Mouse (Mus musculus) forebrain, embryonic 13.5 days (tissue): ENCODE data around the gene Dusp5. TPM values are rescaled to one million over a fixed set of nuclear protein-coding genes. Genes with fewer than 3 reads are reported as not detected.
"Not testable (repeated sequence)": the region's sequence is repeated elsewhere in the genome, so short reads cannot be mapped to it uniquely, and the experiment has no call there.

Experiments
- ATAC-seq: fragments of 200-750 bp; cut with Nextera tagmentation; 2 replicates; pipeline ENCODE4 v1.8.0; 2017
- H3K27ac ChIP-seq: fragments of 300-500 bp; sonication (generic); 2 replicates; pipeline ENCODE4 v1.5.1; 2015; ENCODE audit warnings: inconsistent platforms, mild to moderate bottlenecking, moderate library complexity
- H3K27me3 ChIP-seq: fragments of 300-500 bp; sonication (generic); 2 replicates; pipeline ENCODE4 v1.6.1; 2015; ENCODE audit warnings: mild to moderate bottlenecking, inconsistent platforms
- H3K36me3 ChIP-seq: fragments of 300-500 bp; sonication (generic); 2 replicates; pipeline ENCODE4 v1.6.1; 2015; ENCODE audit warnings: mild to moderate bottlenecking, inconsistent platforms; ENCODE audit not compliant: poor library complexity, severe bottlenecking
- H3K4me1 ChIP-seq: fragments of 300-500 bp; sonication (generic); 2 replicates; pipeline ENCODE4 v1.6.1; 2015; ENCODE audit warnings: inconsistent platforms
- H3K4me2 ChIP-seq: fragments of 300-500 bp; sonication (generic); 2 replicates; pipeline ENCODE4 v1.6.1; 2015; ENCODE audit warnings: inconsistent platforms, mild to moderate bottlenecking, moderate library complexity
- H3K4me3 ChIP-seq: fragments of 300-500 bp; sonication (generic); 2 replicates; pipeline ENCODE4 v1.5.1; 2015; ENCODE audit warnings: mild to moderate bottlenecking, inconsistent platforms
- H3K9ac ChIP-seq: fragments of 300-500 bp; sonication (generic); 2 replicates; pipeline ENCODE4 v1.6.1; 2015; ENCODE audit warnings: mild to moderate bottlenecking, inconsistent platforms
- H3K9me3 ChIP-seq: fragments of 300-500 bp; sonication (generic); replicated peaks from 2 replicates; pipeline ENCODE4 v1.6.1; 2016; ENCODE audit warnings: inconsistent platforms
- WGBS: fragments of 180-500 bp; shearing (Covaris S2); methylation state at CpG from one replicate; pipeline ENCODE4 v1.1.7; 2015; 5-methylcytosine and 5-hydroxymethylcytosine counted together
- polyA plus RNA-seq: library from polyadenylated mRNA; unstranded; fragments of >200 nt; fragmentation: Nextera tagmentation; extraction: Ambion mirVana; gene quantifications from 2 replicates; pipeline ENCODE4 v1.2.1, GENCODE M21; 2015

Dusp5 gene
- polyA plus RNA-seq, 1 experiment from 2014 or later = 1.5 TPM

DNA sequence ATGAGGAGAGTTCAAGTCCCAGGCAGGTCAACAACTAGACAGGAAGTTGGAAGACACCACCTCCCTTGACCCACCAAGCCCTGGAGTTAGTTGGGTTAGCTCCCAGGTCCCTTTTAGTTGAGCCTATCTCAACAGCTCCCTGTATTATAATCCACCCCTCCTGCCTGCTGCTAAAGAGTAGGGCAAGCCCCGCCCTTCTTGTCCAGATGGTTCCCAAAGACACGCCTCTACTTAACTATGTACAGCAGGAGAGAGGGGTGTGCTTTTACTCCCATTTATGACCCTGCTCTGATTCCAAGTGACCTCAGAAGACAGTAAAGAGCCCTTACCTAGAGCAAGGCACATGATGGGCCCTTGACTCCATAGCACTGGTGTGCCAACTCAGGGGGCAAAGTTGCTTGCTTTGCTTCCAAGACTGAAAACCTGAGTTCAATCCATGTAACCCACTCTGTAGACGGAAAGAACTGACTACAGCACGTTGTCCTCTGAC is 29.4 kb upstream of the Dusp5 start:
- no peaks in the 10 kb centered on the region for H3K27me3 ChIP-seq
- no peak overlapping the region for H3K27ac ChIP-seq
- H3K4me2 ChIP-seq = no peak overlapping the region
- H3K4me3 ChIP-seq = no peak overlapping the region
- H3K9ac ChIP-seq = no peak overlapping the region
- H3K36me3 ChIP-seq = no peaks in the 10 kb centered on the region
- 0 out of 2 replicates have a peak, but pooled peaks cover 5% of the 10 kb centered on the region for H3K4me1 ChIP-seq
- no peak for ATAC-seq
- H3K9me3 ChIP-seq = no peaks in the 10 kb centered on the region
- WGBS = 90% methylated on average over 4 of the region's 4 CpGs

DNA sequence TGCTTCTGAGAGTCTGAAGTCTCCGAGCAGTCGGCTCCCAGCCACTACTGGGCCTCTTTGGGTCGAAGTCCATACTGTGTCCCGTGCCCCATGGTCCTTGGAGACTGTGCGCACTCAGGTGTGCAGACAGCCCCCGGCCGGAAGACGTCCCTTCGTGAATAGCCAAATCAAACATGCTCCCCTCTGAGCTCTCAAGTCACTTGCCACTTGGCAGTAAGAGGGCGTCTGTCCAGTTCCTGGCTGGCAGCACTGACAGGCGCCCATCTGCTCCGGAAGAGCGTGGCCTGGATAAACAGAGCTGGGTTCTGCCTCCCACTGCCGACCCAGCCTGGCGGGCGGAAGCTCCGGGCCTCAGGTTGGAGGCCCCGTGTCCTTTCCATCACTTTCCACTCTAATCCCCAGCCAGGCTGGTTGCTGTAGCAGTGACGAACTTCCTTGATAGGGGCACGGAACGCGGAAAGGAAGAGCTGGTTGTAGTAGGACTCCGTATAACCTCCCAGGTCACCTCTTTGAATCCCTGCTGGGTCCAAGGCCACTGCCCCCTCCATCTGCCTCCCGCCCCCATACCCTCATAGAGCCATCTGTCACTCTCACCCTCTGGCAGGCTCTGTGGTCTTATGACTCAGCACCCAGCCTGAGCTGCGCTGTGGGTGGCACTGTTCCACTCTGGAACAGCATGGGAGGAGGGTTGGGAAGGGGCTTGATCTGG is 28.5 kb upstream of the Dusp5 start:
- WGBS = 79% methylated on average over 25 of the region's 25 CpGs
- no peaks in the 10 kb centered on the region for H3K9me3 ChIP-seq
- H3K4me3 ChIP-seq = no peak overlapping the region
- H3K27ac ChIP-seq = no peak overlapping the region
- H3K36me3 ChIP-seq = no peaks in the 10 kb centered on the region
- 0 out of 2 replicates have a peak, but pooled peaks have one; percentile 45 for ATAC-seq
- no peaks in the 10 kb centered on the region for H3K27me3 ChIP-seq
- no peak overlapping the region for H3K9ac ChIP-seq
- H3K4me2 ChIP-seq = no peak overlapping the region
- 0 out of 2 replicates have a peak, but pooled peaks cover 5% of the 10 kb centered on the region for H3K4me1 ChIP-seq

DNA sequence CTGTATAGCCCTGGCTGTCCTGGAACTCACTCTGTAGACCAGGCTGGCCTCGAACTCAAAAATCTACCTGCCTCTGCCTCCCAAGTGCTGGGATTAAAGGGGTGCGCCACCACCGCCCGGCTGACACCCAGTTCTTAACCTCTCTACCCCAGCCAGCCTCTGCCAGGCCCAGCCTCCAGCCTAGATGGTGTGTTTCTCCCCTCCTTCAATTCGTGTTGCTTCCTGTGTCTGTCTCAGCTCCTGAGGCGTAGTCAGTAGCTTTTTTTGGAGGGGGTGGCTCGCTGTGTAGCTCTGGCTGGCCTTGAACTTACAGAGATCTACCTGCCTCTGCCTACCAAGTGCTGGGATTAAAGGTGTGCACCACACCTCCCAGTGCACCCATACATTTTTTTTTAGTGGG is 27.7 kb upstream of the Dusp5 start:
- not testable (repeated sequence) for H3K27ac ChIP-seq, H3K4me3 ChIP-seq, H3K27me3 ChIP-seq, H3K9me3 ChIP-seq, H3K4me1 ChIP-seq, ATAC-seq, H3K9ac ChIP-seq, H3K36me3 ChIP-seq, H3K4me2 ChIP-seq
- WGBS = 90% methylated on average over 7 of the region's 7 CpGs

DNA sequence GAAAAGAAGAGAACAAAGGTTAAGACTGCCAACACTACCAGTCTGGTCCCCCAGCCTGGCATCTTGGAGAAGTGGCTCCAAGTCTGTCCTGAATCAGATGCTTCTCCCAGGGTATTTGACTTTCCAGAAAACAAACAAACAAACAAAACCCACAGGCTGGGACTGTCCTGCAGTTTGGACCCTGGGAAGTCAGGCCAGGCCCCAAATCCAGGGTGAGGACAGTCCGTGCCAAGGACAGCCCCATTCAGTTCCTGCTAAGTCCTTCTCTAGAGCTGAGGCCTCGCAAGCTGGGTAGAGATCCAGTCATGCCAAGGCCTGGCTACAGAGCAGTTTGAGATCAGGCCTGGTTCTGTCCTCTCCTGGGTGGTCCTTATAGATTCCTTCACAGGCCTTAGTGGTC is 27.1 kb upstream of the Dusp5 start:
- no peak for ATAC-seq

DNA sequence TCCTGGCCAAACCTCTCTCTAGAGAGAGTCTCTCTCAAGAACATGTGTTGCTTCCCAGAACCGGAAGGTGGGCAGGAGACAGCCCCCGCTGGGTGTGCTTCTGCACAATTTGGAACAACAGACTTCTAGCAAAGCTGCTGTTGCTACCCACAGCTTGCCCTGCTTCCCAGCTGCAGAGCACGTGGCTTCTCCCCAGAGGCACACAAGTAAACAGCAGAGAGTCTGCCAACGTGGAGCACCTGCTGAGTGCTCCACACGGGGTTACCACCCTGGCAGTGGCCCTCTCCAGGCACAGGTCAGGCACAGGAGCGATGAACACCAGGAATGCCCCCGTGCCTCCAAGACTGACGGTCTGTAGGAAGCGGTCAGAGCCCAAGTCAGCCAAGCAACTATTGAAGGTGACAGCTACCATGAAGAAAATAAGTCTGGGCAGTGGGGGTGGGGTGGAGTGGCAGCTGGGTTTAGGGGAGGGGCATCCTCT is 26.0 kb upstream of the Dusp5 start:
- H3K9me3 ChIP-seq = no peaks in the 10 kb centered on the region
- H3K4me2 ChIP-seq = no peak overlapping the region
- 0 out of 2 replicates have a peak, but pooled peaks cover 5% of the 10 kb centered on the region for H3K4me1 ChIP-seq
- 57% methylated on average over 9 of the region's 9 CpGs for WGBS
- H3K27ac ChIP-seq = no peak overlapping the region
- no peaks in the 10 kb centered on the region for H3K36me3 ChIP-seq
- H3K27me3 ChIP-seq = no peaks in the 10 kb centered on the region
- ATAC-seq = no peak
- H3K9ac ChIP-seq = no peak overlapping the region
- no peak overlapping the region for H3K4me3 ChIP-seq

More for the DNA sequence above, 27.1 kb upstream of the Dusp5 start:
- Histone ChIP-seq H3K4me2 (no peak overlapping the region), H3K9ac (no peak overlapping the region), H3K36me3 (no peaks in the 10 kb centered on the region), H3K4me1 (0 out of 2 replicates have a peak, but pooled peaks cover 5% of the 10 kb centered on the region), H3K4me3 (no peak overlapping the region), H3K27ac (no peak overlapping the region), H3K27me3 (no peaks in the 10 kb centered on the region), H3K9me3 (no peaks in the 10 kb centered on the region)
- WGBS = 93% methylated on average over 2 of the region's 2 CpGs

DNA sequence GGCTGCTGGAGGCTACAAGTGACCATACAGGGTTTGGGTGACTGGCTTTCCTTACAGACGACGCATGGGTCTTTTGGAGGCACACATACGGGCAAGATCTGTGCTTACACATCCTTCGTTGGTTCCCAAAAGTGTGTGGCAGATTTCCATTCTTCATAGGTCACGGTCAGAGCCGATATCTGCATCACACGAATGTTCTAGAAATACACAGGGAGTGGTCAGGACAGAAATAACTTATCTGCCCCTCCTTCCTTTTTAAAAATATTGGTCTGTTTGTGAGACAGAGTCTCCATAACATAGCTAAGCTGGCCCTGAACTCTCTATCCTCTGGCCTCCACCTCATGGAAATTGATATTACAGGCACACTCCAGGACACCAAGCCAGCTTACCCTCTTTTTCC is 24.7 kb upstream of the Dusp5 start:
- H3K4me2 ChIP-seq = no peak overlapping the region
- no peaks in the 10 kb centered on the region for H3K36me3 ChIP-seq
- no peak for ATAC-seq
- no peak overlapping the region for H3K4me3 ChIP-seq
- H3K27me3 ChIP-seq = no peaks in the 10 kb centered on the region
- H3K4me1 ChIP-seq = 0 out of 2 replicates have a peak, but pooled peaks cover 5% of the 10 kb centered on the region
- H3K27ac ChIP-seq = no peak overlapping the region
- H3K9me3 ChIP-seq = no peaks in the 10 kb centered on the region
- no peak overlapping the region for H3K9ac ChIP-seq
- WGBS = 91% methylated on average over 7 of the region's 7 CpGs

DNA sequence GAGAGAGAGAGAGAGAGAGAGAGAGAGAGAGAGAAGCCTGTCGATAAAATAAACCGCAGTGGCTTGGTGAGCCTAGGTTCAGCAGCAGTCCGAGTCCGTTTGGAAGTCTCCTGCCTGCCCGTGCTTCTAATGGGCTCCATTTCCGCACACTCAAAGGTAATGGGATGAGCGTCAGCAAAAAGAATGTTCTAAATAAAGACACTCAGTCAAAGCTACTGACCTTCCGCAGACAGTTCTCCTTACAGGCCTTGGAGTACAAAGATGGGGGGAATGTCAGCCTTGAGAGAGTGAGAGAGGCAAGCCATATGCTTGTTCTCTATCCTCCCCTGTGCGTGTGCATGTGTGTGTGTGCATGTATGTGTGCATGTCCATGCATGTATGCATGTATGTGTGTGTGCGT is 23.2 kb upstream of the Dusp5 start:
- H3K4me2 ChIP-seq = no peak overlapping the region
- H3K9me3 ChIP-seq = no peaks in the 10 kb centered on the region
- H3K36me3 ChIP-seq = no peaks in the 10 kb centered on the region
- no peak overlapping the region for H3K9ac ChIP-seq
- H3K27ac ChIP-seq = no peak overlapping the region
- ATAC-seq = no peak
- H3K27me3 ChIP-seq = no peaks in the 10 kb centered on the region
- H3K4me3 ChIP-seq = no peak overlapping the region
- 0 out of 2 replicates have a peak, but pooled peaks cover 5% of the 10 kb centered on the region for H3K4me1 ChIP-seq
- WGBS = 83% methylated on average over 10 of the region's 10 CpGs

DNA sequence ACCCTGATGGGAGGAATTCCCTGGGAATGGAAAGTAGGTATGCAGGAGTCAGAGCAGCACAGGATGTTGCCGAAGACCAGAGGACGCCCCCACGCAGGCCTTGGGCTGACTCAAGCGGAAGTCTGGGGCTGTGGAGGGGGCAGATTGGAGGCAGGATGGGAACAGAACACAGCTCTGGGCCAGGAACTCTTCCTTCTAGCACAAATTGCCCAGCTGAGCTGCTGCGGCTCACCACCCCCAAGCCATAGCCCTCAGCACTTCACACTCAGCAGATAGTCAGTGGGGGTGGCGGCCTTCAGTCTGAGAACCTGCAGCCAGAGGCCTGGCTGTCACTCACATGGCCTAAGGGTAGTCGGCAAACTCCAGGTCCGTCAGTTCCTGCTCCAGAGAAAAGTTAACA is 21.4 kb upstream of the Dusp5 start:
- ATAC-seq = no peak
- Histone ChIP-seq H3K4me1 (0 out of 2 replicates have a peak, but pooled peaks cover 5% of the 10 kb centered on the region), H3K4me3 (no peak overlapping the region), H3K9me3 (no peaks in the 10 kb centered on the region), H3K36me3 (no peaks in the 10 kb centered on the region), H3K4me2 (no peak overlapping the region), H3K27ac (no peak overlapping the region), H3K9ac (no peak overlapping the region), H3K27me3 (no peaks in the 10 kb centered on the region)
- 75% methylated on average over 8 of the region's 8 CpGs for WGBS

DNA sequence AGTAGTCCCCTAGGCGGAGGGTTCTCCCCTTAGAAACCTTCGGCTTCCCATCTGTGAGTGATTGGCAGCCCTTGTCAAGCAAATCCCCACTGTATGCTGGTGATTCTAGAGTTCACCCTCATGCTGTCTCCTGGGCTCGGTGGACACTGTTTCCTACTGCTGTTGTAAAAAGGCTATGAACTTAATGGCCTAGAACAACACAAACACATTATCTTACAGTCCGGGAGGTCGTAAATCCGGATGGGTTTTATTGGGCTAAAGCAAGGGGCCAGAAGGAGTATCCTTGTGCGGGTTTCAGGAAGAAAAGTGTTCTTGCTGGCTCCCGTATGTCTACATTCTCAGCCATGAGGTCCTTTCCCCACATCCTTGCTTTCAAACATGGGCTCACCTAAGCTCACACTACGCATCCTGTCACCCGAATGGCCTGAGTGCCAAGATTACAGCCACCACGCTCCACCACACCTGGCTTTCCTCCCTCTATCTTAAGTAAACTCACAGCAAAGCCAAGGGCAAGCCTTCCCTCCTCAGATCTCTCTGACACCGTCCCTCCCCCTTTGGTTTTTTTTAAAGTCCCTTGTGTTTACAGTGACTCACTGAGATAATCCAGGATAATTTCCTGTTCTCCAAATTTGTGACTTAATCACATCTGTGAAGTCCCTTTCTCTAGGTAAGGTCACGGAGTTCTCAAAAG is 17.5 kb upstream of the Dusp5 start:
- Histone ChIP-seq H3K4me2 (no peak overlapping the region), H3K9me3 (no peaks in the 10 kb centered on the region), H3K4me3 (no peak overlapping the region), H3K27ac (no peak overlapping the region), H3K36me3 (no peaks in the 10 kb centered on the region), H3K4me1 (0 out of 2 replicates have a peak, but pooled peaks cover 2% of the 10 kb centered on the region), H3K9ac (no peak overlapping the region), H3K27me3 (no peaks in the 10 kb centered on the region)
- ATAC-seq = no peak
- WGBS = 89% methylated on average over 13 of the region's 13 CpGs

DNA sequence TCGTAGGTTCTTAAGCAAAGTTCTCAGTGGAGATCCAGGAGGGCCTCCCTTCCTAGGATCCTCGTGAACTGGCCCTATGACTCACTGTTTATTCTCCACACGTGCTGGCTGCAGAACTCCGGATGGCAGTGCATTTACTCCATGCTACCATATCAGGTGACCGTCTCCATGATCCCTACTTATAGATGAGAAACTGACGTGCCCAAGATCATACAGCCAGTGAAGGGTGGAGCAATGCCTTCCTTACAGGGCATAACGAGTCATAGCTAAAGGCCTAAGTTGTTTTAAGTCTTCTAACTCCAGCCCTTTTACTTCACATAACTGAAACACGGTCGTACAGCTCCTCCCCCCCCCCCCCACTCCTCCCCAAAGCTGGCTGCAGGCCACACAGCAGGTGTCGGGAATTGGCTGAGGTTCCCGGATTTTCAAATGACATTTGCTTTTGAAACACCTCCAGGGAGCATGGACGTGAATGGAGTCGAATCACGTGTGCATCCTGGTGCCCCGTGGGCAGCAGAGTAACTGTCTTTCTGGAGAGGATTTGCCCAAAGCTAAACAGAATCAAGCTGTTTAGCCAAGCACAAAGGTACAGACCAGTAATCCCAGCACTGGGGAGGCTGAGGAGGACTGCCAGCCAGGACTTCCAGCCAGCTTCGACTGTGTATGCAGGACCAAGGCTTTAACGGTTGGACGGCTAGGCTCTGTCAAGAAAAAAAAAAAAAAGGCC is 11.4 kb upstream of the Dusp5 start:
- H3K4me3 ChIP-seq = no peak overlapping the region
- no peaks in the 10 kb centered on the region for H3K27me3 ChIP-seq
- no peak overlapping the region for H3K4me2 ChIP-seq
- H3K9ac ChIP-seq = no peak overlapping the region
- whole genome bisulfite sequencing = 21% methylated on average over 18 of the region's 18 CpGs
- H3K9me3 ChIP-seq = no peaks in the 10 kb centered on the region
- no peaks in the 10 kb centered on the region for H3K36me3 ChIP-seq
- H3K27ac ChIP-seq = peak overlapping the region; percentile 3; the same call in 1 of the 2 replicates
- peak; percentile 80 for ATAC-seq
- H3K4me1 ChIP-seq = peaks cover 14% of the 10 kb centered on the region

DNA sequence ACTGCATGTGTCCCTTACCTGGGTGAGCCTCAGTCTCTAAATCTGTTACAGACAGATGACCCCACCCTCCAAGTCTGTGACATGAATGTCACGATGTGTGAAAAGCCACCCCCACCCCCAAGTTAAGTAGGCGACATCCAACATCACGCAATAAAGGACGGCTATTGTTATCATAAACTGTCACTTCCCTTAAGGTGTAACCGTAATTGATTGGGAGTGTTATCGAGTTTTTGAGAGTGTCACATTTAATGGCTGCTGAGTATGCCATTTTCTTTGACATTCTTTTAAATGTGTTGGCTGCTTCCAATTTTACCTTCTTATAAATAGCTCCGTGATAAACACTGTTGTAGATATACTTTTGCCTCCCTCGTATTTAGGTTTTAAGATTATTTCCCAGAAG is 9.4 kb upstream of the Dusp5 start:
- H3K4me3 ChIP-seq = no peak overlapping the region
- no peak overlapping the region for H3K9ac ChIP-seq
- H3K4me2 ChIP-seq = no peak overlapping the region
- H3K4me1 ChIP-seq = peaks cover 11% of the 10 kb centered on the region
- H3K27me3 ChIP-seq = no peaks in the 10 kb centered on the region
- H3K27ac ChIP-seq = no peak overlapping the region
- no peaks in the 10 kb centered on the region for H3K9me3 ChIP-seq
- no peaks in the 10 kb centered on the region for H3K36me3 ChIP-seq
- 89% methylated on average over 8 of the region's 8 CpGs for WGBS
- no peak for ATAC-seq

DNA sequence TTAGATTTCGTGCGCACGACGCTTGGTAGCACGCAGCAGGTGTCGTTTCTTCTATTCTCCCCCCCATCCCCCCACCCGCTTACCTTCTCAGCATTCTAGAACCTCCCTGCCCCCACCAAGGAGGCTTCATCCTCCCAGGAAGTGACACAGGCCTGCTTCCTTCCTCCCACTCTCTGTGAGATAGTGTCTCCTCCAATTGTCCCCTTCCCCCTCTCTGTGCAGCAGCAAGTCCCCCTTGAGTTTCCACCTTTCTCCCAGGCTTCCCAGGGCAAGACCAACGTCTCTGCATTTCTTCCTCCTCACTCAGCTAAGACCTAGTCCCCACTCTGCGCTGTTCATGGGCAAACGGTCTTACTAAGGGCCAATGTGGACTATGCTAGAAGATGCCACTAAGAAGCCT is 8.9 kb upstream of the Dusp5 start:
- no peak for ATAC-seq
- WGBS = 89% methylated on average over 10 of the region's 10 CpGs
- Histone ChIP-seq H3K4me3 (no peak overlapping the region), H3K9ac (no peak overlapping the region), H3K27ac (no peak overlapping the region), H3K9me3 (no peaks in the 10 kb centered on the region), H3K27me3 (no peaks in the 10 kb centered on the region), H3K4me1 (peaks cover 11% of the 10 kb centered on the region), H3K36me3 (no peaks in the 10 kb centered on the region), H3K4me2 (no peak overlapping the region)
